Mouse (Mus musculus) intestine, embryonic 14.5 days (tissue): ENCODE results near the gene Gga2. TPM values are rescaled to one million over a fixed set of nuclear protein-coding genes. Genes with fewer than 3 reads are reported as not detected.

Experiments used
- ATAC-seq: fragments of 200-750 bp; cut with Nextera tagmentation; replicated peaks from 2 replicates; pipeline ENCODE4 v1.8.0; 2017; ENCODE audit warnings: low read depth, moderate number of reproducible peaks, moderate TSS enrichment, moderate library complexity; ENCODE audit not compliant: low FRiP score, low TSS enrichment
- DNase-seq: peaks from one replicate; pipeline ENCODE4 v3.0.0-alpha.2; 2018; ENCODE audit warnings: low spot score
- H3K27ac ChIP-seq: fragments of 300-500 bp; sonication (generic); 2 replicates; pipeline ENCODE4 v1.5.1; 2014; ENCODE audit warnings: low read depth, mild to moderate bottlenecking, control low read depth
- H3K27me3 ChIP-seq: fragments of 300-500 bp; sonication (generic); replicated peaks from 2 replicates; pipeline ENCODE4 v1.6.1; 2014; ENCODE audit warnings: low read length, control low read depth; ENCODE audit not compliant: control insufficient read depth, insufficient read depth
- H3K36me3 ChIP-seq: fragments of 300-500 bp; sonication (generic); 2 replicates; pipeline ENCODE4 v1.6.1; 2014; ENCODE audit warnings: low read length, control low read depth; ENCODE audit not compliant: control insufficient read depth, insufficient read depth
- H3K4me1 ChIP-seq: fragments of 300-500 bp; sonication (generic); replicated peaks from 2 replicates; pipeline ENCODE4 v1.6.1; 2014; ENCODE audit warnings: low read length, control low read depth, mixed read lengths; ENCODE audit not compliant: control insufficient read depth, insufficient read depth
- H3K4me2 ChIP-seq: fragments of 300-500 bp; sonication (generic); 2 replicates; pipeline ENCODE4 v1.6.1; 2014; ENCODE audit warnings: low read length
- H3K4me3 ChIP-seq: fragments of 300-500 bp; sonication (generic); 2 replicates; pipeline ENCODE4 v1.5.1; 2014; ENCODE audit warnings: low read depth, low read length, control low read depth, mixed read lengths
- H3K9ac ChIP-seq: fragments of 300-500 bp; sonication (generic); 2 replicates; pipeline ENCODE4 v1.6.1; 2014; ENCODE audit warnings: mild to moderate bottlenecking, low read length
- H3K9me3 ChIP-seq: fragments of 300-500 bp; sonication (generic); 2 replicates; pipeline ENCODE4 v1.6.1; 2016; ENCODE audit warnings: low read length, control low read depth; ENCODE audit not compliant: control insufficient read depth
- WGBS: fragments of 180-500 bp; shearing (Covaris S2); extraction: QIAGEN DNeasy Blood & Tissue Kit; methylation state at CpG from one replicate; pipeline ENCODE4 v1.1.7; 2014; 5-methylcytosine and 5-hydroxymethylcytosine counted together
- polyA plus RNA-seq: library from polyadenylated mRNA; unstranded; fragments of >200 nt; fragmentation: Nextera tagmentation; extraction: Ambion mirVana; gene quantifications from 2 replicates; pipeline ENCODE4 v1.2.1, GENCODE M21; 2014

The Gga2 gene
- polyA plus RNA-seq, 1 experiment from 2014 or later: 75.3 TPM

DNA sequence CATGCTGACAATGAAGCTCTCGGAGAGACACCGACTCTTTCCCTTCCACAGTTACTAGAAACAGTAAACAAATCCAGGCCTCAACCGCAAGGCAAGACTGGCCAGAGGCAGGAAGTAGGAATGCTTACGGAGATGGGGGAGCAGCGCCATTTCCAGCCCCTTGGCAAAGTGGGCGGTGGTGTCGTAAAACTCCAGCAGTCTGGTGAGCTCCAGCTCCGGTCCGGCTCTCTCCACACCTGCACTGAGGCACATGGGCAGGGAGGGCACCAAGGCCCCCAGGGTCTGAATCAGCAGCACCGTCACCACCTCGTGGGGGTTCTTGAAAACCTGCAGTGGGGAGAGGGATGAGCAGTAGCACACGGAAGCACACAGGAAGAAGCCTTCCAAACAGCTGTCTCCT, 65.2 kb downstream of the Gga2 start:
- H3K36me3 ChIP-seq: peaks cover 15% of the 10 kb centered on the region
- H3K4me2 ChIP-seq: no peak overlapping the region; the same call in 1 of the 2 replicates
- peaks cover 6% of the 10 kb centered on the region; the same call in 1 of the 2 replicates for H3K4me1 ChIP-seq
- H3K4me3 ChIP-seq: no peak overlapping the region
- 29% methylated on average over 12 of the region's 12 CpGs for WGBS
- H3K9me3 ChIP-seq: no peaks in the 10 kb centered on the region
- ATAC-seq (peak; percentile 27; the same call in 1 of the 2 replicates), DNase-seq (no peak)
- H3K9ac ChIP-seq: no peak overlapping the region
- H3K27me3 ChIP-seq: no peaks in the 10 kb centered on the region
- peak overlapping the region; percentile 3; the same call in 1 of the 2 replicates for H3K27ac ChIP-seq

- no peaks in the 10 kb centered on the region for H3K9me3 ChIP-seq
- H3K36me3 ChIP-seq: peaks cover 17% of the 10 kb centered on the region
- H3K9ac ChIP-seq: no peak overlapping the region
- H3K27me3 ChIP-seq: no peaks in the 10 kb centered on the region
- peaks cover 6% of the 10 kb centered on the region; the same call in 1 of the 2 replicates for H3K4me1 ChIP-seq
- no peak; the same call in 1 of the 2 replicates for ATAC-seq
- H3K4me3 ChIP-seq: no peak overlapping the region
- H3K27ac ChIP-seq: peak overlapping the region; percentile 3; the same call in 1 of the 2 replicates
- WGBS: 67% methylated on average over 11 of the region's 11 CpGs
- H3K4me2 ChIP-seq: no peak overlapping the region
- DNase-seq: no peak
These were observed 65.9 kb downstream of the Gga2 start for GRCm38 (mm10) chr7:121954891-121955669.

DNA sequence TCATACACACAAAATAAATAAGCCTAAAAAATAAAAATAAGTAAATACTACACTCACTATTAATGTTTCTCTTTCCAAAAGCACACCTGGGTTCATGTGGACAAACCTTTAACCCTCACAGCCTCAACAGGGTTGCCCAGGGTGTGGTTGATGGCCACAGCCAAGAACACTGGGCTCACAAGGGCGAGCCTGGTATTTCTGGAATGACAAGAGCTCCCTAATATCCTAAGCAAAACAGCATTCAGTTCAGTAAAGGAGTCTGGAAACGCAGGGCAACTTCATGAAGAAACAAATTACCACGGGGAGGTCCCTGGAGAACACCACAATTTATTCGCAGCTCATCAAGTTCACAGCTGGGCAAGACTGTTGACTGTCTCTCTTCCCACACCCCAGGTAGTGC, 73.5 kb downstream of the Gga2 start:
- no peaks in the 10 kb centered on the region for H3K9me3 ChIP-seq
- H3K9ac ChIP-seq: no peak overlapping the region
- no peak overlapping the region for H3K4me3 ChIP-seq
- no peak overlapping the region for H3K27ac ChIP-seq
- H3K4me2 ChIP-seq: no peak overlapping the region
- no peaks in the 10 kb centered on the region for H3K27me3 ChIP-seq
- no peak for ATAC-seq
- 71% methylated on average over 4 of the region's 4 CpGs for WGBS
- DNase-seq: no peak
- no peaks in the 10 kb centered on the region for H3K4me1 ChIP-seq
- H3K36me3 ChIP-seq: peaks cover 26% of the 10 kb centered on the region

DNA sequence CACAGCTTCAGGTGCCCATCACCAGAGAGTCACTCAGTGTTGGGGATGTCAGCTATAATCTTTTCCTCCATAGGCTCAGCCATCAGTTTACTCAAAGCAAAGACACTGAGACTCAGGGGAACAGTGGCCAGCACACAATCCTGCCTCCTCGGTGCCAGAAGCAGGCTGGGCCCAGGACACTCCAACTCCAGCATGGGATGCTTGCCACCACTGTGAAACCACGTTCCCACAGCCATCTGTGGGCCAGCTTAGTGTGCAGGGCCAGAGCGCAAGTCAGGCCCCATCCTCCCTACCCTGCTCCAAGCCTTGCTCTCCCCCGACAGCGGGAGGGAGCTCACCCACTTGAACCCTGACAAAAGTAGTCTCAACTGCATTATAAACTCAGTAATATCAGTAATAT, 74.8 kb downstream of the Gga2 start:
- 86% methylated on average over 5 of the region's 5 CpGs for WGBS
- Histone ChIP-seq H3K4me3 (no peak overlapping the region), H3K27me3 (no peaks in the 10 kb centered on the region), H3K27ac (no peak overlapping the region), H3K4me1 (no peaks in the 10 kb centered on the region), H3K9me3 (no peaks in the 10 kb centered on the region), H3K9ac (no peak overlapping the region), H3K4me2 (no peak overlapping the region), H3K36me3 (peaks cover 25% of the 10 kb centered on the region)
- DNase-seq (no peak), ATAC-seq (no peak)

GRCm38 (mm10) chr7:121942371-121942770, 78.7 kb downstream of the Gga2 start:
- Histone ChIP-seq H3K27me3 (no peaks in the 10 kb centered on the region), H3K4me1 (no peaks in the 10 kb centered on the region), H3K4me3 (no peak overlapping the region), H3K9ac (no peak overlapping the region), H3K4me2 (no peak overlapping the region), H3K36me3 (0 out of 2 replicates have a peak, but pooled peaks cover 7% of the 10 kb centered on the region), H3K9me3 (no peaks in the 10 kb centered on the region), H3K27ac (no peak overlapping the region)
- 98% methylated on average over 2 of the region's 2 CpGs for WGBS
- no peak for DNase-seq
- ATAC-seq: no peak

GRCm38 (mm10) chr7:121941640-121942039, 79.4 kb downstream of the Gga2 start:
- H3K4me3 ChIP-seq: no peak overlapping the region
- peaks cover under 1% of the 10 kb centered on the region; the same call in 1 of the 2 replicates for H3K4me1 ChIP-seq
- H3K36me3 ChIP-seq: 0 out of 2 replicates have a peak, but pooled peaks cover 7% of the 10 kb centered on the region
- H3K27ac ChIP-seq: no peak overlapping the region
- DNase-seq (no peak), ATAC-seq (no peak)
- no peak overlapping the region for H3K9ac ChIP-seq
- no peaks in the 10 kb centered on the region for H3K27me3 ChIP-seq
- H3K9me3 ChIP-seq: no peaks in the 10 kb centered on the region
- H3K4me2 ChIP-seq: no peak overlapping the region
- WGBS: 65% methylated on average over 3 of the region's 3 CpGs

DNA sequence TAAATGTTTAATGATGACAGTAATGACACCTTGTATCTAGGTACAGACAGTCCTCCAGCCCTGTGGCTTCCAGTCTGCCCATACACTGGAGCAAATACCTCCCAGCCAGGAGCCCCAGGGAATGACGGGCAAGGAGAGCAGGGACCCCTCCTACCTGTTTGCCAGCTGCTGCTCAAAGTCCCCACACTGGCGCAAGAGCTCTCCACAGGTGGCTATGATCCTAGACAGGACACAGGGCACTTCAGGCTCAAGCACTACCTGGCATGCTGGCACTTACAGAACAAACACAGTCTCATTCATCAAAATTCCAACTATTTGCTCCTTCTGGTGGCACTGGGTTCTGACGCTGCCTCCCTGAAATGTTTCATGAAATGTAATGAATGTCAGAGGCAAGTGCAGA, 80.0 kb downstream of the Gga2 start:
- WGBS: 83% methylated on average over 3 of the region's 3 CpGs
- H3K4me3 ChIP-seq: no peak overlapping the region
- no peak overlapping the region for H3K9ac ChIP-seq
- no peaks in the 10 kb centered on the region for H3K27me3 ChIP-seq
- H3K36me3 ChIP-seq: 0 out of 2 replicates have a peak, but pooled peaks cover 7% of the 10 kb centered on the region
- ATAC-seq (no peak), DNase-seq (no peak)
- H3K9me3 ChIP-seq: no peaks in the 10 kb centered on the region
- H3K4me2 ChIP-seq: no peak overlapping the region
- peaks cover 5% of the 10 kb centered on the region; the same call in 1 of the 2 replicates for H3K4me1 ChIP-seq
- no peak overlapping the region for H3K27ac ChIP-seq

DNA sequence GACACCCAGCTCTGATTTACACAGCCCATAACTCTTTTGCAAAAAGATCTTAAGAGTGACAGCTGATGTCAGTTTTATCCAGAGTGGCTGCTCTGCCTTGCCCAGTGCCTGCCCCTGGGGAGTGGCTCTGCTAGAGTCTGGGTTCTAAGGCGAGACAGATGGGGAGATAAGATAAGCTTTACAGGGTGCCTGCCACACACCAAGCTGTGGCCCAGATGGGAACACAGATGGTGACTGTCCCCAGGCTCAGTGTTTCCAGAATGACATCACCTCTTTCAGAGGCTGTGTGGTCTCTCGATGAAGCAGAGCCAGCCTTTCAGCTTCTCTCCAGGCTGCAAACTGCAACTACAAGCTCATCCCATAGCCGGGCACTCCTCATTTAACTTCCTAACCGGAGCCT, 81.3 kb downstream of the Gga2 start:
- no peak for DNase-seq
- no peak for ATAC-seq
- 24% methylated on average over 4 of the region's 4 CpGs for WGBS
- peaks cover 15% of the 10 kb centered on the region for H3K4me1 ChIP-seq
- H3K27ac ChIP-seq: no peak overlapping the region
- peaks cover 7% of the 10 kb centered on the region; the same call in 1 of the 2 replicates for H3K36me3 ChIP-seq
- no peaks in the 10 kb centered on the region for H3K9me3 ChIP-seq
- no peaks in the 10 kb centered on the region for H3K27me3 ChIP-seq
- H3K4me3 ChIP-seq: no peak overlapping the region
- H3K4me2 ChIP-seq: no peak overlapping the region
- no peak overlapping the region for H3K9ac ChIP-seq

DNA sequence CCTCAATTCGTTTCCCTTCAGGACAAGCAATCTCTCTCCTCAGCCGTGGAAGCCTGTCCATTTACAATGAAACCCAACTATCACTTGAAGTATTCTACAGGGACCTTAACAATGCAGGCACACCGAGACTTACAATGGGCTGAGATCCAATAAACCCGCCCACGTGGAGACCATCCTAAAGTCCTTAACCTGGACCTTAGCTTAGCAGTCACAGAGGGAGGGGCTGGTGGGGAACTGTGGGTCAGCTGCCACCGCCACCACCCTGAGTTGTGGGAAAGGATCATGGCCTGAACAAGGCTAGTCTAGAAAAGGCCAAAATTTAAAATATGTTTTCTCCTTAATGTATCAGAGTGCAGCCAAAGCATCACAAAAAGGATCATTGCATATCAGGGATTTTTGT, 81.8 kb downstream of the Gga2 start:
- peaks cover 7% of the 10 kb centered on the region; the same call in 1 of the 2 replicates for H3K36me3 ChIP-seq
- H3K4me1 ChIP-seq: peaks cover 15% of the 10 kb centered on the region
- no peak overlapping the region for H3K4me3 ChIP-seq
- no peak overlapping the region for H3K4me2 ChIP-seq
- H3K9ac ChIP-seq: no peak overlapping the region
- DNase-seq (no peak), ATAC-seq (no peak)
- H3K27me3 ChIP-seq: no peaks in the 10 kb centered on the region
- no peak overlapping the region for H3K27ac ChIP-seq
- H3K9me3 ChIP-seq: no peaks in the 10 kb centered on the region
- 68% methylated on average over 6 of the region's 6 CpGs for WGBS
